Mouse (Mus musculus) kidney, postnatal 10 days (tissue): Measurements from ENCODE around the gene Pik3r6.
A peak's percentile ranks its signal among the peaks of the same experiment; 100 is the strongest.

Experiments
- DNase-seq: peaks from one replicate; pipeline ENCODE4 v3.0.0; 2021; ENCODE audit warnings: mixed read lengths

Gene Pik3r6

DNA sequence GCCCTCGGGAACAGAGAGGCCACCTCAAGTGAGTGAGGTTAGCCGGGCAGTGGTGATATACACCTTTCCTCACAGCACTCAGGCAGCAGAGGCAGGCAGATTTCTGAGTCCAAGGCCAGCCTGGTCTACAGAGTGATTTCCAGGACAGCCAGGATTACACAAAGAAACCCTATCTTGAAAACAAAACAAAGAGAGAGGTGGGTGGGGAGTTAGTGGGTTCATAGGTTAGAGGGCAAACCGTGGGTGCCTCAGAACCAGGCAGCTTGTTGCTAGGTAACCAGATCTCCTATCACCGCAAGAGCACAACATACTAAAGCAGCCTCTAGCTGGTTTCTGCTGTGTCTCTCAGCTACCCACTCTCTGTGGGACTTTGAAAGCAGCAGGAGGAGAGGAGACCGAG lies 83.9 kb downstream of the Pik3r6 start, which contains the start of gene Ccdc42:
Gene Ccdc42, plus strand, starts transcription at position 301 of the 400 bp plus-strand sequence.
- no peak for DNase-seq

- DNase-seq: peak; percentile 94
Observed at GRCm38 (mm10) chr11:68589055-68589809, 86.4 kb downstream of the Pik3r6 start.

DNA sequence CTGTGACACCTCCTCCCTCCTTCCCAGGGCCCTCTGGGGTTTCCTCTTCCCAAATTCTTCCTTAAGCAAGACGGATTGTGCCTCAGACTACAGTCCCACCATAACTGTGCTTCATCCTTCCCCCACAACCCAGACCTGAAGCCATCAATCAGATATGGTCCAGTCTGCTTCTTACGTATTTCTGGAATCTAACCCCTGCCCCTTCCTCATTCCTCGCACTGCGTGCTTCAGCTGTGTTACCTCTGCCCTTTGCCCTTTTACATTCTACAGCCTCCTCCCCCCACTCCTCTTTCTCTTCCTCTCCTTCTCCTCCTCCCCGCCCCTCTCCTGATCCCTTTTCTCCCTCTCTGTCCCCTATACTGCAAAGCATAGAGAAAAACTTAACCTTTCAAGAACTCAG lies 88.9 kb downstream of the Pik3r6 start:
- peak; percentile 32 for DNase-seq

DNA sequence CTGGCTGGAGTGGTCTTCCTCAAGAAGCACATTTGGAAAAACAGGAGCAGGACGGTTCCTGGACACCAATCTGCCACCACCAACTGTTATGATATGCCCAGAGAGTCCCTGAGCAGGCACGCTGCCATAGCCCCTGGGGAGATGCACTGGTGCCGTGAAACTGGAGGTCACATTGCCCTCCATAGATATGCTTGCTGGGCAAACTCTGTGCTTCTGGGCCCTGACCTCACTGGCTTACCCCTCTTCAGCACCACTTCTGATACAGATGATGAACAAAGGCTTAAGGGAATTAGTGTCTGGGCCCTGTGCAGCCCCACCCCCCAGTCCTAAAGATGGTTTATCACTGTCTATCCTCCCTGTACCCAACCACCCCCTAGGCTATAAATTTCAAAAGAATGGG lies 90.4 kb downstream of the Pik3r6 start:
- DNase-seq: no peak

DNA sequence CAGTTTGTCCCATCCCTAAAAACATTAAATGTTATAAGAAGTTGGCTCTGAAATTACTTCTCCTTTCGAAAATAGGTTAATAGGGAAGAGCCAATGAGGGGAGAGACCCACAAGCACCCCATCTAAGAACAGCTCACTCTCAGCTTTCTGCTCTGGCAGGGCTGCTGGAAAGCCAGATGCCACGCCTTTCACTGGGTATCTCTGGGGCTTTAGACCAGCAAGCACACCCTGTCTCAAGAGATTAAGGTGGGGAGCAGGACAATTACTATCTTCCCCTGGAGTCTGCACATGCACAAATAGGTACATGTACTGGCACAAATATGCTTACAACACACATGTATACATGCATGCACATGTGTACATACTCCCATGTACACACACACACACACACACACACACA lies 95.1 kb downstream of the Pik3r6 start:
- no peak for DNase-seq

GRCm38 (mm10) chr11:68600551-68601021 lies 97.8 kb downstream of the Pik3r6 start:
- peak; percentile 38 for DNase-seq

- peak; percentile 44 for DNase-seq
Observed at GRCm38 (mm10) chr11:68601486-68601991, 98.7 kb downstream of the Pik3r6 start.
